Mouse (Mus musculus) megakaryocyte progenitor cell, adult 5-6 weeks (primary cell): ENCODE data around the gene Pitpna. TPM values are rescaled to one million over a fixed set of nuclear protein-coding genes. Genes with fewer than 3 reads are reported as not detected.

Experiments used
- ATAC-seq: replicated peaks from 2 replicates; pipeline ENCODE4 v1.8.0; 2016; ENCODE audit warnings: mild to moderate bottlenecking, moderate TSS enrichment, inconsistent platforms; ENCODE audit not compliant: poor library complexity
- total RNA-seq, 2 experiments: library from RNA; stranded (forward) in 1 of 2; stranded (reverse) in 1 of 2; fragments of 157-497, 149-512 nt in 1 of 2; fragments of 200-1000 nt in 1 of 2; gene quantifications; 2 replicates each; pipeline versions ENCODE4 v1.2.3 to v1.2.4; 2015 to 2017

Gene Pitpna
- total RNA-seq, 2 experiments from 2014 or later, result 70.3 to 166 TPM

DNA sequence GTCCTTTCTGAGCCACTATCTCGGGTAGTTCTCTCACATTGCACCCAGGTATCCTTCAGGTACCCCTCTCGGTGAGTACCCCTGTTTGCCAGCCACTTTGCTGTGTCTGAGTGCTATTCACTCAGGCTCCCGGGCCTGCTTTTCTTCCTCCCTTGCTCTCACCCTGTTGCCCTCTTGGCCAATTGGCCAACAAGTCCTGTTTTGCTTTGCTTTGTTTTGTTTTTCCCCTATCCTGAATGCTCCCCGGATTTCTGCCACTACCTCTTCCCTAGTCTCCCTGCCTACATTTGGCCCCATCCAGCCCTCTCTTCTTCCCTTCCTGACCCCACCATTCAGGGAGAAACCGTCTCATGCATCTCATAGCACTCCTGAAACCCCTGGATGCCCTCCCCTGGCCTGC is 1.9 kb upstream of the Pitpna start:
- ATAC-seq, result no peak

DNA sequence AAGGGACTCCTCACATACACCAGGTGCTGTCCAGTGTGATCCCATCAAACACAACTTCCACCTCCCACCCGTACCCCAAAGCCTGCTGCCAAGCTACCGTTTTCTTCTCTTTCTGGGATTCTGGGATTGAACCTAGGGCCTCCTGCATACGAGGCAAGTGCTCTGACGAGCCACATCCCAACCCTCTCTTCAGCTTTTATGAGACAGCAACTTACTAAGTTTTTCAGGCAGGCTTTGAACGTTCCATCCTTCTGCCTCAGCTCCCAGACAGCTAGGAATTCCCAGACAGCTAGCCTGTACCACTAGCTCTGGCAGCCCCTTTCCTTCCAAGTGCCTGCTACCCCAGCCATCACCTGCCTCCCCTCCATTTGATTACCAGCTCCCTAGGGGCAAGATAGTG is 934 bp upstream of the Pitpna start:
- ATAC-seq, result no peak

DNA sequence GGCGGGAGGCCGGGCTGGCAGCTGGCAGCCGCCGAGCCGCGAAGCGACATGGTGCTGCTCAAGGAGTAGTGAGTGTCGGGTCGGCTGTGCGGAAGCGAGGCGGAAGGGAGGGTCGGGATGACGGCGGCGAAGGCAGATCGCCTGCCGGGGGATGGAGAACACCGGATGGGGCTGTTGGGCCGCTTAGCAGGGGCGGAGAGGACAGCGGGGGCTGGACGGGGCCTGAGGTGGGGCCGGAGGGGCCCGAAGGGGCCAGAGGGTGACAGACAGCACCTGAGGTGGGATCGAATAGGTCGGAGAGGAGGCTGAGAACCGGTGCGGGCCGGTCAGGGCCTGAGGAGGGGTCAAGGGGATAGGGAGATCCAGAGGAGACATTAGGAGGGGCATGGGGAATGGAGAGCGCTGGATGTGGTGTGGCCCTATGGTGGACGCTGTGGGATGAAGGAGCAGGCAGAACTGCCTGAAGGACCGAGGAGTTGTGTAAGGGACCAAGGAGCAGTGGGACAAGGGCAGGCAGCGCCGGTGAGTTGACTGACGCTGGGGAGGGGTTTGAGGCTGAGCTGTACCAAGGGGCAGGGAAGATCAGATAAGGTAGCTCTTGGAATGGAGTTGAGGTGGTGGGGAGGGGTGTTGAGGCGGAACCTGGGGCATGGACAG is 516 bp downstream of the Pitpna start:
- ATAC-seq, result peak; percentile 27

DNA sequence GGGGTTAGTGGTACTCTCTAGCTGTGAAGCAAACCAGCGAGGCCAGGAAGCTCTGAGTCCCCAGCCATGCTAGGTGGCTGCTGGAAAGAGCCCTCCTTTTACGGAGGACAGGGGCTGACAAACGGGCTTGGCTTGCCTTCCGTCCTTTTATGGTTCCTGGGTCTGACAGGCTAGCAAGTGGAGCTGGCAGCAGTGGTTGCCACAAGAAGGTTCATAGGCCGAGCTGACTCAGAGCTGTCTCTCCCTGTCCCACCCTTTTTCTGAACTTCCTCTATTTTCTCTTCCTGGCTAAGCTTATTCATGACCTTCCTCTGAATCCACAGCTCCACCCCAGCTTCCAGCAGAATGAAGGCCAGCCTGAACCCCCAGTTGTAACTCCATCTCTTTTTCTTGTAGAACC is 4.7 kb downstream of the Pitpna start:
- peak; percentile 33 for ATAC-seq

DNA sequence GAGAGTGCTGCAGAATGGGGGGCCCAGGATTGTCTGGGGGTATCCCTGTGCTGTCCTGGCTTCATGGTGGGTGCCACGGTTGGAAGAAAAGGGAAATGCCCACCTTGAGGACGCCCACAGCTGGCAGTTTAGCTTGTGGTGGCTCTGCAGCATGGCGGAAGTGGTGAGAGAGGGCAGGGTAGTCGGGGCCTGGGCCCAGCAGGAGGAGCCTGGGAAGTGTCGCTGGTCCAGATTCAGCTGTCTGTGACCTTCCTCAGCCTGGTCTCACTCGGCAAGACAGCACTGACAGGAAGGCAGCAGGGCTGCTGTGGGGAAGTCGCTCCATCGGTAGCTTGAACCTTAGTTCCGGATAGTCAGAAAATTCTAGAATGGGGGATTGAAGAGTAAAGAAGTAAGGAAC is 6.5 kb downstream of the Pitpna start:
- peak; percentile 83 for ATAC-seq

DNA sequence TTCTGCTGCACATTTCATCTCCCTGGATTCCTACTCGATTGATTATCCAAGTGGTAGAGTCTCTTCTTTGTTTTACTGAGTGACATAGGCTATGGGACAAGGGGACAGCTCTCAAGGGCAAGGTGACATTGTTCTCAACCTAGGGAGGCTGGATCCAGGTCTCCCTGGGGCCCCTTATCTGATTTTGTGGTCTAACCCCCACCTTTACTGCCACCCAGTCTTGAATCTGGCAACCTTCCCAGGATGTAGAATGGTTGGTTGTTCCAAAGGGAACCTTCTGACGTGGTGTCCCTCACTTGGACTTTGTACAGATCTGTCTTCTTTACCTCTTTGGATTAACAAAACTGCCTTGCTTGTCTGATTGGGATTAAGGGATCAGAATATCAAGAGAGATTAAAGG is 7.5 kb downstream of the Pitpna start:
- peak; percentile 16; the same call in 1 of the 2 replicates for ATAC-seq

DNA sequence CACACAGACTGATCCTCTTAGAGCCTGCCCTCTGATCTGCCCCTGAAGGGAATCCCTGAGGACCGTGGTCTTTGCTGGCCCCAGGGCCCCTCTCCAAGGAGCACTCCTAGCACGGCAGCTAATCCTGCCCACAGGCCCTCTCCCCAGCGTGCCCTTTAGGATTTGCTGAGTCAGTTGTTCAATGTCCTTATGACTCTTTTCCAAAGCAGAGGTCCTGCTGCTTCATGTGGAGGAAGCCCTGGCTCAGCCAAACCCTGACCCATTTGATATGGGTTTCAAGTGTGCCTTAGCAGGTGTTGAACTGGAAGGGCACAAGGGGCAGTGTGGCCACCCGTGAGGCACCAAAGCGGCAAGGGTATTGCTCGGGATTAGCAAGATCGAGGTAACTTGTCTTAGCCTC is 7.9 kb downstream of the Pitpna start:
- no peak for ATAC-seq

DNA sequence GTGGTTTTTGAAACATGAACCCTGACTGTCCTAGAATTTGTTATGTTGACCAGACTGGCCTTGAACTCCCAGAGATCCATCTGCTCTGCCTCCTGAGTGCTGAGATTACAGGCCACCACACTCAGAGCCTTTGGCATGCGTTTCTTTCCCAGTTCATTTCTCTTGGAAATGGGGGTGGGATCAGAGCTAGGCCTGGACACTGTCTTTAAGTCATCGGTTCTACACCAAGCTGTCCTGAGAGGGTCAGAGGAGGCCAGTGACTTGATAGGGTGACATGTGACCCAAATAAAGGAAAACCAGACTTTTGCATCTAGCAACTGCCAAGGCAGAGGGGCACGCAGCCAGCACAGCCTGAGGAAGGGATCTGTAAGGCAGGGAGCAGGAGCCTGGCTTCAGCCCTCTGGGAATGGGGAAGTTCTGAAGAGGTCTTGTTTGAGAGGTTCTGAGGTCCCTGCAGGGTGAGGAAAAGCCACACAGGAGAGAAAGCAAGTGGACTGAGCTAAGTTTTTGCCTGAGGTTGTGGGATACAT is 8.9 kb downstream of the Pitpna start:
- no peak for ATAC-seq

DNA sequence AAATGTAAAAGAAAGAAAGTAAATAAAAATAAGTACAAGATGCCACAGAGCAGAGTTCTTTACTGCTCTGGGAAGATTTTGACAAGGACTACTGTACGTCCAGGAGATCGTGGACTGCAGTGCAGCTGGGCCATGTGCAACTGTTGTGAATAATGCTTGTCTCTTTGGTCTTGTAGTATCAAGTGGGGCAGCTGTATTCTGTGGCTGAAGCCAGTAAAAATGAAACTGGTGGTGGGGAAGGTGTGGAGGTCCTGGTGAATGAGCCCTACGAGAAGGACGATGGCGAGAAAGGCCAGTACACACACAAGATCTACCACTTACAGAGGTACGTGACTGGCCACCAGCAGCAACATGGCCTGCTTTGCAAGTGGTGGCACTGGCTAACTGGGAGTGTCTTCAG is 10.1 kb downstream of the Pitpna start:
- no peak for ATAC-seq

DNA sequence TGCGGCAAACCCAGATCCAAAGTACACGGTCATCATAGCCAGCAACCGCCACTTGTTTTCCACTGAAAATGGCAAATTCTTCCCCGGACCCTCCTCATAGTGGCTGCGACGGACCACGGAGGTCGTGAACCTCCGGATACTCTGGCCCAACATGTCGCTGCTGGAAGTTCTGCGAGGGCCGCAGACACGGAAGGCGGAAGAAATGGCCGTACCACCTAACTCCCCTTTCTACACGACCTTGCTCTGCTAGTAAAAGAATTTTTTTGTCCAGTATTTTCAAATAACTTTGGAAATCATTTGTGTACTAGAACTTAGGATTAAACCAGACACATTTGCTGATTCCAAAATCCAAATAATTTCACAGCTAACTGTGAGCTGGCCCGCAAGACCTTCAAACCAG is 11.9 kb downstream of the Pitpna start:
- ATAC-seq, result peak; percentile 89

DNA sequence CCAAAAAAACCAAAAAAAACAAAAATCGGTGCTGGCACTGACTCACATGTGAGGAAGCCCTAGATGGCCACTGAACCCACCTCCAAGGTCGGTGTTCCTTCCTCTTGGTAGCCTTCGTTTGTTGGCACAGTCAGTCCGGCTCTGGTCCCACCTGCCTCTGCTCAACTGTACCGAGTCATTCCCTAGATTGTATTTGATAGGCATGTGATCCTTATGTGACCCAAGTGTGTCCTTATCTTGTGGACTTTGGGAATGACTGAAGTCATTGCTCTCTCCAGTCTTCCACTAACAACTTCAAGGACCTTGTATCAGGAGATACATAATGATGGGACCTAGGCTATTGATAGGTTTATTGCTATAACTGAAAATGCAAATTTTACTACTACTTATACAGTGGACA is 16.9 kb downstream of the Pitpna start:
- no peak for ATAC-seq

DNA sequence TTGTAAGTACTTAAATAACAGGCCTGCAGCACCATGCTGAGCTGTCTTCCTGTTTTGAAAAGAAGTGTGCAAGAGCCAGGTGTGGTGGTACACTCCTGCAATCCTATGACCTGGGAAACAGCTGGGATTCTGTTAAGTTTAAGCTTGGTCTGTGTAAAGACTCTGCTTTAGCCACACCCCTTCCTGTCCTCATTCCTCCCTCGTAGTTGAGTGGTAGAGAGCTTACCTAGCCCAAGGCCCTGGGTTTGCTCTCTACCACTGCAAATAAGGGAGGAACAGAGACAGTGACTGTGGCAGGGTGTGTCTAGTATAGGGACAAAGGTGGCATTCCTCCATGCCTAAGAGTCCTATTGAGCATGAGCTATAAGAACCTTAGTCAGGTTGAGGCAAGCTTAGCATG is 17.4 kb downstream of the Pitpna start:
- no peak for ATAC-seq

DNA sequence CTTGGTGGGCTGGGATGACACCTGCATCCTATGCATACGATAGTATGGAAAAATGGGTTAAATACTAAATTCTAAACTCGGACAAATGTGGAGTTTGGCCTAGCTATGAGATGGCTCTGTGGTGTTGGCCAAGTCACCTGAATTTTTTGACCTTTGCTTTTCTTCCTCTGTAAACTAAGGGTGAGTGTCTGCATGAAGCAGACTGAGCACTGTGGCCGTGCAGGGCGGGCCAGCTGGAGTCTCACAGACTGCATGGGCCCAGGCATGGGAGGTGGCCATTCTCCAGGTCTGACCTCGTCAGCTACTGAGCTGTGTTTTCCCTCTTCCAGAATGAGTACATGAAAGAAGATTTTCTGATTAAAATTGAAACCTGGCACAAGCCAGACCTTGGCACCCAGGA is 20.9 kb downstream of the Pitpna start:
- no peak for ATAC-seq

DNA sequence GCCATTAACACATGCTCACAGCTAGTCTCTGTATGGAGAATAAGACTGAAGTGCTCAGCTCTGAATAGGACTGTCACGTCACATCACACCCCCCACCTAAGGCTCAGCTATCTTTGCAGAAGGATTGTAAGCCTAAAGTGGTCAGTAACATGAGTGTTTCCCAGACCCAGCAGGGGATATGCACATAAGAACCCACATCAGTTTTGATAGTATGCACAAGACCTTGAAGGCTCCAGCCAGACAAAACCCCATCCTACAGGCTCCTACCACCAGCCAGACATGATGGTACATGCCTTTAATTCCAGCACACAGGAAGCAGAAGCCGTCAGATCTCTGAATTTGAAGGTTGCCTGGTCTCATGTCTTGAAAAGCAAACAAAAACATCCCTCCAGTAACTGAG is 22.1 kb downstream of the Pitpna start:
- ATAC-seq, result no peak

DNA sequence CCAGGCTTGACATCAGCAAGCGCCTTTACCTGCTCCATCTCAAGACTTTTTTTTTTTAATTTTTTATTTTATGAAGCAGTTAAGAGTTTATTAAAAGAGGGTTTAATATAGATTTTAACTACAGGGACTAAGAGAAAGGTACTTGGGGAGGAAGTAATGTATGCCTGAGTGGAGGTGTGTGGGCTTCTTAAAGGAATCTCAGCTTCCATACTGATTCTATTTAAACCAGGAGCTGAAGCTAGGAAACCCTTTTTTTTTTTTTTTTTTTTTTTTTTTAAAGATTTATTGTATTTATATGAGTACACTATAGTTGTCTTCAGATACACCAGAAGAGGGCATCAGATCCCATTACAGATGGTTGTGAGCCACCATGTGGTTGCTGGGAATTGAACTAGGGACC is 26.9 kb downstream of the Pitpna start:
- no peak for ATAC-seq

DNA sequence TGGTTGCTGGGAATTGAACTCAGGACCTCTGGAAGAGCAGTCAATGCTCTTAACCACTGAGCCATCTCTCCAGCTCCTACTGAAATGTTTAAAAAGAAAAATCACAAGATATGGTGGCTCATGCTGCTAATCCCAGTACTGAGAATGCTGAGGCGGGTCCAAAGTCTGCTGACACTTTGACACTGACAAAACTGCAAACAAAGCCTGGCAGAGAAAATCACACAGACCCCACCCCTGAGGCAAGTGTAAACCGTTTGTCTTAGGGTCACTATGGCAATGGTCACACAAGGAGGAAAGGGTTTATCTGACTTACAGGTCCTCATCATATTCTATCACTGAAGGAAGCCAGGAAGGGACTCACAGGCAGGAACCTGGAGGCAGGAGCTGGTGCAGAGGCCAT is 27.7 kb downstream of the Pitpna start:
- no peak for ATAC-seq

DNA sequence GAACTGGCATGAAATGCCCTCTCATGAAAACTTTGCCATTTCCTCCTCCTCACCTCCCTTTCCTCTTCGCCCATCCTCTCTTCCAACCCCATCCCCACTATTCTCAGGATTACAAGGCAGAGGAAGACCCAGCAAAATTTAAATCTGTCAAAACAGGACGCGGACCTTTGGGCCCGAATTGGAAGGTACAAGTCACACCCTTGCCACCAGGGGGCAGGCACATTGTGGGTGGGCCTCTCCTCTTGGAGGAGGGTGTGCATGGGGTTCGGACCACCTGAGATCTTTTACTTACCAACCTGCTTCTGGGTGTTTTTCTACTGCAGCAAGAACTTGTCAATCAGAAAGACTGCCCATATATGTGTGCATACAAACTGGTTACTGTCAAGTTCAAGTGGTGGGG is 31.2 kb downstream of the Pitpna start:
- ATAC-seq, result peak; percentile 54; the same call in 1 of the 2 replicates

DNA sequence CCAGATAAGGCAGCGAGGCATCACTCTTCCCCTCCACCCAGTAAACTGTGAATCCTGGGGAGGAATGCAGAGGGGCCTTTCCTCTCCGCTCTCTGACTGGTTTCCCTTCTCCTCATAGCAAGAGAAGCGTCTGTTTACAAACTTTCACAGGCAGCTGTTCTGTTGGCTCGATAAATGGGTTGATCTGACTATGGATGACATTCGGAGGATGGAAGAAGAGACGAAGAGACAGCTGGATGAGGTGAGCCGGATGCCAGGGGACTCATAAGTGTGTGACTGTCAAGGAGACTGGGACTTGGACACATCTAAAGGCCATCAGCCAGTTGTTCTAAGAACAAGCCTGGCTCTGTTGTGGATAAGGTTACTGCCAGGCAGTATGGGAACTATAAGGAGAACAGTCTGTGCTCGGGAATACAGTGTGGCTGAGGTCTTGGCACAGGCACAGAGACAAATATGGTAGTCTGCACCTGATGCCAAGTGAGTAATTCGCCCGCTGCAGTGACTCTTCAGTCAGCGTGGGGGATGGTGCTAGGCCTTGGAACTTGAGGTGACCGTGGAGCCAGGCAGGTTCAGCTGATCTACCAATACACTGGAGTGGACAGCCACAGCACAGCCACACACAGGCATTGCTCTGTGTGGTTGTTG is 32.4 kb downstream of the Pitpna start:
- no peak for ATAC-seq

DNA sequence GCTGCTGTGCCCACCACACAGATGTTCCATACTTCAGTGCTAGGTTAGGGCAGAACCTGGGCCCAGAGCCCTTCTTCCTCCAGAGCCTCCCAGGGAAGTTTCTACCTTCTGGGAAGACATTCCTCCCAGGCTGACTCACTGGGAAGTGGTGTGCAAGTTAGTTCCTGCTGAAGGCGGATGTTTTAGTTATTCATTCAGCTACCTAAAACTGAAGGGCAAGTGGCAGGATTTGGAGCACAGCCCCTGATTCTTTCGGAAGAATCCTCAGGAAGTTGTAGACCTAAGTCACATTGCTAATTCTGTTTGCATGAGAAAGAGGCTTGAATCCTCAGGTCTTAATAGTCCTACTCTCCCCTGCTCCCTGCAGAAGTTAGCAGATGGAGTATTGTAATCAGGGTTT is 33.5 kb downstream of the Pitpna start:
- no peak for ATAC-seq

DNA sequence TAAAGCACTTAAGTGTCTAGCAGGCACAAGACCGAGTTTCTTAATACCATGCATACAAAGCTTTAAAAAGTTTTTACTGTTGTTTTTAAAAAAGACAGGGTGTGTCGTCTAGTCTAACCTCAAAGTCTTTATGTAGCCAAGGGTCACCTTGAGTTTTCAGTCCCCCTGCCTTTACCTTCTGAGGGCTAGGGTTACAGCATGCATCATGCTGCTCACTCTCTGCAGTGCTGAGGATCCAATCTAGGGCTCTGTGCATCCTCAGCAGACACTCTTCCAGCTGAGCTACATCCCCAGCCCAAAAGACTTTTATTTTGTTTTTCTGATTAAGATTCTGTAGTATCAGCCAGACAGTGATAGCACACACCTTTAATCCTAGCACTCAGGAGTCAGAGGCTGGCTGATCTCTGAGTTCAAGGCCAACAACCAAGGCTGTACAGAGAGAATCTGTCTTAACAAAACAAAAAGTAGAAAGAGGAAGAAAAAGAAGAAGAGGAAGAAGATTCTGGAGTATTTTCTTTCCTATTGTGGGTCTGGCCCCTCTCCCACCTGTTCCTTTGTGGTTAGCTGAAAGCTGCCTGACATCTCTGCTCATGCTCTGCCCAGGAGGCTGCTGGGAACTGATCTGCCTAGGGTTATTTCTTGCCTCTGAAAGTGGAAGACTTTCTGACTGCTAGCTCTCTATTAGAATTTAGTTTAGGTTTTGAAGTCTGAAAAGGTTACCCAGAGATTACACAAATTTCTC is 34.9 kb downstream of the Pitpna start:
- ATAC-seq, result peak; percentile 70

DNA sequence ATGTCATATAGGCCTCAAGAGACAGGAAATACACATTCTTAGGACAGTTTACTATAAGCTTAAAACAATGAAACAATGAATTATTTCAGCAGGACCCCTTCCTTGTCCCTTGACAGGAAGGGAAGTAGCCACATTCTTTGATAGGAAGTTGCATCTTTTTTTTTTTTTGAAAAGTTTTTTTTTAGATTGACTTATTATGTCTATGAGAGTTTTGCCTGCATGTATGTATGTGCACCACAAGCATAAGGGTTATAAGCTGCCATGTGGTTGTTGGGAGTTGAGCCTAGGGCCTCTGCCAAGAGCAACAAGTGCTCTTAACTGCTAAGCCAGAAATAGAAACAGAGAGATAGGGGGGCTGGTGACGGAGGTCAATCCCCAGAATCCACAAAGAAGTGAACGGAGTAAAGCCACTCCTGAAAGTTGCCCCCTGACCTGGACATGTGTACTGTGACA is 36.2 kb downstream of the Pitpna start:
- ATAC-seq, result no peak

DNA sequence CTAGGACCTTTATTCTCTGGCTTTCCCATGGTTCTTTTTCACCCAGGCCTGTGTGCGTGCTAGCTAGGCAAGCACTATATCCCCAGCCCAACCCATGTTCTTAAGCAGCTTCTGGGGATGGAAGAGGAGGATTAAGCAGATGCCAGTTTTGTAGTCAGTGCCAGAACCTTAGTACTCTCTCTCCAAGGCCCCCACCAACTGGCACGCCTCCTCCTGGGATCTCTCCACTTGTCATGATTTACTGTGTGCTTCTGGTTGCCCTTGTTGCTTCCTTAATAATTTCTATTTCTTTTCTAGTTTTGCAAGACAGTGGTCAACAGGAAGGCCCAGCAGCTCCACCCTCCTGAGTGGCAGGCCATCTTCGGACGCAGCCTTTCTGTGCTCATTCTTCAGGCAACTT is 37.9 kb downstream of the Pitpna start:
- ATAC-seq, result no peak
